Mouse (Mus musculus) kidney, adult 11 months (tissue): Measurements from ENCODE around the gene Olfr190.
"Not testable (repeated sequence)": the region's sequence is repeated elsewhere in the genome, so short reads cannot be mapped to it uniquely, and the experiment has no call there.

Source experiments
- DNase-seq: peaks from one replicate; pipeline ENCODE4 v3.0.0; 2022

The Olfr190 gene

GRCm38 (mm10) chr16:59077905-59078304, at the start of gene Olfr190:
TSS of gene Olfr190 (minus strand) at chr16:59078005.
- DNase-seq = no peak

- no peak for DNase-seq
Observed at GRCm38 (mm10) chr16:59120969-59121368, 43.2 kb upstream of the Olfr190 start, which contains the start of gene Olfr194. TSS of gene Olfr194 (minus strand) at chr16:59121069.

DNA sequence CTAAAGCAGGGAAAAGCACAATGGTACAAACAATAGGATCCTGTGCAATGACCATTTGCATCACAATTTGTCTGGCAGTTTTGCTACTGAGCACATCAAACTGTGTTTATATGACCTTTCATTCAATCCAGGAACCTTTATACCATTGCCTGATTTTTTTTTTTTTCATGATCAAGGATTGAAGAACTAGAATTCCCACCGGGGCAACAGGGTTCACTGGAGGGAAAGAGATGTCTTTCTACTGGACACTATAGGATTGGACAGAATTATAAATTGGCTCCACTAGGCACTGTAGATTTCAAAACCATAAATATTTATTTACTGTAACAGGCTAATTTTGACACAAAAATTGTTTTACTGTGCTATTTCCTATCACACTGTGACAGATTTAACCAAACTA, 34.0 kb upstream of the Olfr190 start, which contains the start of gene Olfr193:
Gene Olfr193 (minus strand): TSS at position 101 of the 400 bp plus-strand sequence.
- DNase-seq = no peak

DNA sequence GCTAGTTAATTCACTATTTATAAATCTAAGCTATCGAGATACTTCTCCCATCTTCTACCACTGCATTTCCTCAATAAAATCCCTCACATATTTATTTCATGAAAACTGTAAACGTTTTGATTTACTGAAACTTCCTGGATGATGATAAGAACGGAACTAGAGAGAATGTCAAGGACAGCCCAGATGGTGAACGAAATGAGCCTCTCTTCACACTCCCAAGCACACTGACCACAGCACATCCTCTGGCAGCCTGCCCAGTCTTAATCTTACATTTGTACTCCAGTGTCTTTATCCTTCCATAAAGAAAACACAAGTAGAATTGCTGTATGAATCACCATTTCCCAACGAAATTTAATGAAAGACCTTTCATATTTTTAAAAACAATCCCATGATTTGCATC, 30.7 kb upstream of the Olfr190 start:
- DNase-seq = not testable (repeated sequence)

- no peak for DNase-seq
Observed at GRCm38 (mm10) chr16:59105312-59105711, 27.5 kb upstream of the Olfr190 start.

DNA sequence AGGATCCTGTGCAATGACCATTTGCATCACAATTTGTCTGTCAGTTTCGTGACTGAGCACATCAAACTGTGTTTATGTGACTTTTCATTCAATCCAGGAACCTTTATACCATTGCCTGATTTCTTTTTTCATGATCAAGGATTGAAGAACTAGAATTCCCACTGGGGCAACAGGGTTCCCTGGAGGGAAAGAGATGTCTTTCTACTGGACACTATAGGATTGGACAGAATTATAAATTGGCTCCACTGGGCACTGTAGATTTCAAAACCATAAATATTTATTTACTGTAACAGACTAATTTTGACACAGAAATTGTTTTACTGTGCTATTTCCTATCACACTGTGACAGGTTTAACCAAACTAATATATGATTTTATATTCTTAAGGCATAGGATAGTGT, 11.9 kb upstream of the Olfr190 start, which contains the start of gene Olfr191:
Gene Olfr191 (minus strand): TSS at position 101 of the 400 bp plus-strand sequence.
- DNase-seq = not testable (repeated sequence)

DNA sequence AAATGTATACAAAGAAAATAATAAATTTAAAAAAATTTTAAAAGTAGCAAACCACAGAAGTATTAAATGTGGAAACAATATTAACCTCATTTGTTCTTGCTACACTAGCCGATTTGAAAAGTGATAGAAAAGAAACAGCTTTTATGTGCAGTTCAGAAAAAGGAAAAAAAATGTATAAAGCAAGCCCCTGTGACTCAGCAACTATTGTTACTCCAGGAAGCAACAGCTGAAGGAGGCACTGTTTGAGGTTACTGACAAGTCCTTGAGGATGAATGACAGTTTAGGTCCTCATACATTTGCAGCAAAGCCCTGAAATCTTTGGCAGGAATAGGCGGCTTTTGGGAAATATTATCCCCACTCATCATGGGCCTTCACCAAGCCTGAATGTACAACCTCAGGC, 3.3 kb upstream of the Olfr190 start:
- not testable (repeated sequence) for DNase-seq

DNA sequence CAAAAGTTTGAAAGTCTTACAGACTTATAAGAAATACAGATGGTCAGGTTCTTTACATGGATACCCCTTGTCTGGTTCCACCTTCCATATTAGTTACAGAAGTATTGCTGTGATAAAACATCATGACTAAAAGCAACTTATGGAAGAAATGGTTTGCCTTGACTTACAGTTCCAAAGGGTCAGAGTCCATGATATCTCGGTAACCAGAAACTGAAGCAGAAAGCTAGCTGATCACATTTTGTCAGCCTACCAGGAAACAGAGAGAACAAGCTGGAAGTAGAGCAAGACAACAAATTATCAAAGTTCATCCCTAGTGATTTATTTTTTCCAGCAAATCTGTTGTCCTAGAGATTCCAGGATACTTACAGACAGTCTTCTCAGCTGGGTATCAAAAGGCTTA, 4.3 kb downstream of the Olfr190 start:
- DNase-seq = no peak

DNA sequence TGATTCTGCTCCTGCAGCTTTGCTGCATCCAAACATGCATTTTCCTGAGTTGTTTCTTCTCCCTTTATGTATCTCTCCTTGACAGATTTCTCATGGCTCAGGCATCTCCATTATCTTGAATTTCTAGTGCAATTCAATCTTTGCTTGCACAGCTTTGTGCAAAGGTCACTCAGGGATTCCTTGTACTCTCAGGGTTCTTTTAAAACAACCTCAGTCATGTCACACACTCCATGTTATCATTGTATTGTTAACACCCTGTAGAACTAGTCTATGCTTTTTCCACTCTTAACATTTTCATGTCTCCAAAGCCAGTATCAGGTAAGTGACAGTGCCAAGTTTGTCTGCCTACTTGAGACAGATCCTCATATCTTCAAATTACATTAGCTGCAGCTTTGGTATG, 6.0 kb downstream of the Olfr190 start:
- DNase-seq = no peak

- not testable (repeated sequence) for DNase-seq
Observed at GRCm38 (mm10) chr16:59062411-59062810, 15.4 kb downstream of the Olfr190 start.

DNA sequence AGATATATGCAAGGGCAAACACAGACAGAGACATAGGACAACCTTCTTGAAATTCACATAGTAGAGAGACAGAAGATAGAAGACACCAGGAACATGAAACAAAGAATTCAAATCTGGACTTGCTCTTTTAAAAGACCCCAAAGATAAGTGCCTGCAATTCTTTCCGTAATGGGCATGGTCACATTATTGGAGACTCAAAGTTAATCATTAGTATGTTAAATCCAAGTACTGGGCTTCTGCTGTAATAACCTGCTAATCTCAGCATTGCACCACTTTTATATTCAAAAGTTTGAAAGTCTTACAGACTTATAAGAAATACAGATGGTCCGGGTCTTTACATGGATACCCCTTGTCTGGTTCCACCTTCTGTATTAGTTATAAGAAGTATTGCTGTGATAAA, 28.5 kb downstream of the Olfr190 start:
- not testable (repeated sequence) for DNase-seq

DNA sequence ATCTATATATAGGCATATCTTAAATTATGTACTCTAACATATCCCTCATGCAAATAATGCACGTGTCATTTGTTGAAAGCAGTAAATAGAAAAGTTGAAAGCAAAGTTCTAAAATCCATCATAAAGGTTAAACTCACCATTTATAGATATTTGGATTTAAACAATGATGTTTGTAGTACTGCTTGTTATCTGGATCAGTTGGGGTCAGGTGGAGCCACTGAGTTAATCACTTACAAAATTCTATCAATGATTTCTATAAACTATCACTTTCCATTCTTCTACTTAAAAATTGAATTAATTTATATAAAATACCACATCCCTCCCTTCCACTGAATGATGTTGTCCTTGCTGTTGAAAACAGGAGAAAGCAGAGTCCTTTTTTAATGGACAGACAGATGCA, 28.9 kb downstream of the Olfr190 start:
- DNase-seq = no peak

- no peak for DNase-seq
Observed at GRCm38 (mm10) chr16:59047579-59047978, 30.2 kb downstream of the Olfr190 start.

- no peak for DNase-seq
Observed at GRCm38 (mm10) chr16:59045835-59046234, 32.0 kb downstream of the Olfr190 start.

- no peak for DNase-seq
Observed at GRCm38 (mm10) chr16:59039710-59040109, 38.1 kb downstream of the Olfr190 start, which contains the start of gene Olfr187. TSS of gene Olfr187 (minus strand) at chr16:59039767.

DNA sequence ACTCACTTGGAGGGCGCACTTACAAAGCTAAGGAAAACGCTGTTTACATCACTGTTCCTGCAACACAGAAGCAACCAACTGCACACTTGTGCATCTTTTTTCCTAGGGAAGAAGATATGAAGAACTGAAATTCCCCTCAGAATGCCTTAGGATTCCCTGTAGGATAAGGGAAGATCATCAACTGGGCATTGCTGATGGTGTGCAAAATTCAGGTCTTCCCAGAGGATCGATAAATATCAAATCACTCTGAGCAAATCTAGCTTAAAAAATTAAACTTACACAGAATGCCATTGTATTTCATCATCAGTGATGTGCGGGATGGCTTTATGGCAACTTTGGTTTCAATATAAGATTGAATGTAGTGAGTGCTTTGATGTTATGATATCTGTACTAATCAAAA, 47.6 kb downstream of the Olfr190 start, which contains the start of gene Olfr186:
Gene Olfr186 (minus strand): TSS at position 101 of the 400 bp plus-strand sequence.
- DNase-seq = no peak
